Mouse (Mus musculus) spleen, postnatal 14 days (tissue): ENCODE data around the gene Eif3b.
"Not testable (repeated sequence)": the region's sequence is repeated elsewhere in the genome, so short reads cannot be mapped to it uniquely, and the experiment has no call there.

ENCODE experiments used
- DNase-seq, 2 experiments: peaks; one replicate each; pipeline ENCODE4 v3.0.0; 2021 to 2022; ENCODE audit warnings: low spot score in 2 of 2

The Eif3b gene

DNA sequence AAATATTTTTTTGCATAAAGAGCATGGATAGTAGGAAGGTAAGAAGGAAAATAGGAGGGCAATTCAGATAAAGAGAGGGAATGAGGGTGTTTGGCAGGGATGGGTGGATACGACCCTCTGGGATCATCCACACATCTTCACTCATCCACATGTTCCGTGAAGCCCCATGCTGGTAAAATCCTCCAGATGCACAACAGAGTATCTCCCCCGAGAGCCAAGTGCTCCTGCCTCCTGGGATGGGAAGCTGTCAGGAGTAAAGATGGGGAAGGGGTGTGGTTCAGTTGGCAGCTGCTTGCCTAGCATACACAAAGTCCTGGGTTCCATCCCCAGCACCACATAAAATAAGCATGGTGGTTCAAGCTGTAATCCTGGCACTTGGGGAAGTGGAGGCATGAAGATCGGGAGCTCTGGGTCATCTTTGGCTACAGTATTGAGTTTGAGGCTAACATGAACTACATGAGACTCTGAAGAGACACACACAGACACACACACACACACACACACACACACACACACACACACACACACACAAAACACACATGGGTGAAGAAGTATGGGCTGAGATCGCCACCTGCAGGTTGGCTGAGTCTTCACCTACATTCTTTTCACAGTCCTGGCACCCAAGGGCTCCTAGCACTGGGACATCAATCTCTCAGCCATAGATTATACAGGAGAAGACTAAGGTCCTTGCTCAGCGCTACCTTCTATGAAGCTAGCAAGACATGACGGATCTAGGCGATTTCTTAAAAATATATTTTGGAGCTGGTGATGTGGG, 22.8 kb upstream of the Eif3b start:
- no peak for DNase-seq

GRCm38 (mm10) chr5:140402640-140403270, 16.4 kb upstream of the Eif3b start:
- DNase-seq: no peak

DNA sequence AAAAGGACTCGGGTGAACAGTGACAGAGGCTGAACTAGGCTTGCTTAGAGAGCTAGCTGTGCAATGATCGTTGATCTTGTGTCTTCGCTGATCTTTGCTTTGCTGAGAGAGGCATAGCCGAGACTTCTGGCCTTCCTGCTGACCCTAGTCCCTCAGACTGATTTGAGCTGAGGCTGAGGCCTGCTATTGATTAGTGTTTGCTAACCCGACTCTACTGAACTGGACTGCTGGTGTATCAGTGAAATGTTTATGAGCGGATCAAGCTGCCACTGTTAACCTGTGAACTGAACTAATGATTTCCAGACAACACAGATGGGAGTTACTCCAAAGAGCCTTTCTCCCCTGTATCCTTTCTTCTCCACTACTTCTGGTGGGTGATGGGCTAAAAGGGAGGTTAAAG, 14.0 kb upstream of the Eif3b start:
- no peak for DNase-seq

DNA sequence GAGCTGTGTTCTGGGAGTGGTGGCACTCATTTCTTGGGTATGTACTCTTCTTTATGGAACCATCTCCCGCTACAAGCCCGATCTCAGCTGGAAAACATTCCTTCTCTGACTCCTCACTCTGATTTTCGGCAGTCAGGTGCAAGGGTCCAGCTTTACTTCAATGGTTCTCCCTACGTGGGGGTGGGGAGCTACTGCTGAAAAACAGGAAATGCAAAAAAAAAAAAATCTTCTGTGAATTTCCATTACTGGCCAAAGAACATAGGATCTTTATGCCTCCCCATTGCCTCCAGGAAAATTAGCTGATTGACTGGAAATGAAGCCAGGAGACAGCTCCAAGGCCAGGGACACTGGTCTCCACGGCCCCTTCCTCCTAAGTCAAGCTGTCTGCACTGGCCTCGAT, 12.5 kb upstream of the Eif3b start:
- no peak for DNase-seq

- DNase-seq: no peak
Measured at GRCm38 (mm10) chr5:140408801-140409200, 10.3 kb upstream of the Eif3b start.

DNA sequence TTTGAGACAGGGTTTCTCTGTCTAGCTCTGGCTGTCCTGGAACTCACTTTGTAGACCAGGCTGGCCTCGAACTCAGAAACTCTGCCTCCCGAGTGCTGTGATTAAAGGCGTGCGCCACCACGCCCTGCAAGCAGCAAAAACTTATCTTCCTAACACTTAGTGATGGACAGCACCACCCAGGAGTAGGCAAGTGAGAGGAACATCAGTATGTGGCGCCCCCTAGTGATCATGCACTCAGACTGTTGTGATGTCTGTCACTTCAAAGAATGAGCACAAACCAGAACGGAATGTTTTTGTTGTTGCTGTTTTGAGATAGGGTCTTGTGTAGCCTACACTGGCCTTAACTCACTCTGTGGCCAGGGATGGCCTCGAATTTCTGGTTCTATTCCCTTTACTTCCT, 7.8 kb upstream of the Eif3b start:
- DNase-seq: peak in 1 of 2 experiments; percentile 58

GRCm38 (mm10) chr5:140414647-140415046, 4.5 kb upstream of the Eif3b start:
- no peak for DNase-seq

DNA sequence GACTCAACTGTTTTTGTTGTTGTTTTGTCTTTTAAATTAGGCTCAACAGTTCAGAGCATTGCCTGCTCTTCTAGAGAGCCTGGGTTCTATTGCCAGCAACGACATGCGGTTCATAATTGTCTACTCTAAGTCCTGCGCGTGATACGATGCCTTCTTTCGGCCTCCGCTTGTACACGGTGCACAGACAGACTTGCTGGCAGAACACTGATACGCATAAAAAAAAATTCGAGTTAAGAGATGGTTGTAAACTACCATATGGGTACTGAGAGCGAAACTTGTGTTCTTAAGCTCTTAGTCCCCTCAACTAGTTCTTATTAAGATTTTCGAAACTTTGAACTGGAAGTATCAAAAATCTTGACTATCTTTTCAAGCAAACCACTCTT, 1.0 kb upstream of the Eif3b start:
- no peak for DNase-seq

DNA sequence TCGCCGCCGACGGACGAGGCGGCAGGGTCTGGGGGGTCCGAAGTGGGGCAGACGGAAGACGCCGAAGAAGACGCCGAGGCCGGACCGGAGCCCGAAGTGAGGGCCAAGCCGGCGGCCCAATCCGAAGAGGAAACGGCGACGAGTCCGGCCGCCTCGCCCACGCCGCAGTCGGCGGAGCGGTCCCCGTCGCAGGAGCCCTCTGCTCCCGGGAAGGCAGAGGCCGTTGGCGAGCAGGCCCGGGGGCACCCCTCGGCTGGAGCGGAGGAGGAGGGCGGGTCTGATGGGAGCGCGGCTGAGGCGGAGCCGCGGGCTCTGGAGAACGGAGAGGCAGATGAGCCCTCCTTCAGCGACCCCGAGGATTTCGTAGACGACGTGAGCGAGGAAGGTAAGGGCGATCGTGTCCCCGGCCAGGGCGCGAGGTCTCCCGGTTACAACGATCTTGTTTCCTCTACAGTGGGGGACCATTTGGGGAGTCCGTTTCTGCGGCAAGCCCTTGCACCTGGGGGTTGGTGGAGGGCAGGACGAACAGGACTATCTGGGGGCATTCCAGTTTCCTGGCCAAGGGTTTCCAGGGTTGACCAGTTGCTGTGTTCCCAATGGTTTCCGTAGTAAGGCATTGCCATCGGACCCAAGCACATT, 433 bp downstream of the Eif3b start:
- DNase-seq: peak; percentile 31 to 46

DNA sequence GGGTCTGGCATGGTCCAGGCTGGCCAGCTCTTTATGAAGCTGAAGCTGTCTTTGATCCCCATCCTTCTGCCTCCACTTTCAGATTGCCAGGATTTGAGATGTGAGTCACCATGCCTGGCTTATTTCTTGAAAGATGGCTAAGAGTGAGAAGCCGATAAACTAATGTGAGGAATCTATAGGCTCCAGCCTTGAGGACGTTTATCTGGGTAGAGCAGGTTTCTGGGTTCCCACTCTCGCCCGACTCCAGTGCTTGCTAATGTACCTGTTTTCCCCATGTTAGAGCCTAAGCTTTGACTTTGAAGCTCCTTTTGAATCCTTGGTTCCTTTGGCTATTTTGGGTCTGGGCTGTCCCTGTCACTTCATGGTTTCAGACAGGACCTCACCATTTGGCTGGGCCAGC, 1.5 kb downstream of the Eif3b start:
- DNase-seq: no peak

- no peak for DNase-seq
Measured at GRCm38 (mm10) chr5:140425016-140425783, 6.1 kb downstream of the Eif3b start.

DNA sequence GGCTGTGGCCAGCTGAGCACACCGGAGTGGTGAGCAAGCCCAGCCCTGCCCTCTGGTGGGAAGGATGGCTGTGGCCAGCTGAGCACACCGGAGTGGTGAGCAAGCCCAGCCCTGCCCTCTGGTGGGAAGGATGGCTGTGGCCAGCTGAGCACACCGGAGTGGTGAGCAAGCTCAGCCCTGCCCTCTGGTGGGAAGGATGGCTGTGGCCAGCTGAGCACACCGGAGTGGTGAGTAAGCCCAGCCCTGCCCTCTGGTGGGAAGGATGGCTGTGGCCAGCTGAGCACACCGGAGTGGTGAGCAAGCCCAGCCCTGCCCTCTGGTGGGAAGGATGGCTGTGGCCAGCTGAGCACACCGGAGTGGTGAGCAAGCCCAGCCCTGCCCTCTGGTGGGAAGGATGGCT, 20.0 kb downstream of the Eif3b start:
- DNase-seq: not testable (repeated sequence)

DNA sequence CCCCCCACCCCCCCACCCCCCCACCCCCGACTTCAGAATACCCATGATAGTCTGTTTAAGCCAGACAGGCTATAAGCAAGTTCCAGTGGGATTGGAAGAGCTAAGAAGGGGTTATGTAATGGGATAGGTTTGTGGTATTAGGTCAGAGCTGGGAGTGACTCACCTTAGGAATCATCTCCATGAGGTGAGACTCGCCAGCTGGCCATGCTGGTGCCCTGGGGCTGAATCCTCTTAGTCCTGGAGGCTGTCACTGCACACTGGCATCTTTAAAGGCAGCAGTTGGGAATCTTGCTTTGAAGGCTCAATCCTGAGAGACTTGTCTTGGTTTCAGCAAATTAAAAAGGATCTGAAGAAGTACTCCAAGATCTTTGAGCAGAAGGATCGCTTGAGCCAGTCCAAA, 22.3 kb downstream of the Eif3b start:
- no peak for DNase-seq

- DNase-seq: no peak
Measured at GRCm38 (mm10) chr5:140444012-140444411, 24.9 kb downstream of the Eif3b start.

DNA sequence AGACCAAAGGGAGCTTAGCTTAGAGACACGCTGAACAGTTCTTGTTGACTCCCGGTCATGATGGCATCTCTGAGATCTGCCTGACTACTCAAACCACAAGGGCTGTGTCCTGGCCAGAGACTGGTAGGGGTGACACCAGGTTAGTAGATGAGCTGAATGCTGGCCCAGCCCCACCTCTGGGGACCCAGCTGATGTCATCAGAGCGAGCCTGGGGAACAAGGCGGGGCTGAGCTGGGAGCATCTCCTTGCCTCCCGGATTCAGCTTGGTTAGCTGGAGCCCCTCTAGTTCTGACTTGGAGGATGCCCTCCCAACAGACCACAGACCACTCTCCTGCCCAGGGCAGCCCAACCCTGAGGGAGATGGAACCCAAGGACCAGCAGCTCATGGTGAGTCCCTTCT, 26.2 kb downstream of the Eif3b start, which contains the start of gene Gm4869:
Gene Gm4869, plus strand, starts transcription at position 301 of the 400 bp plus-strand sequence.
- DNase-seq: no peak

- no peak for DNase-seq
Measured at GRCm38 (mm10) chr5:140446054-140446453, 26.9 kb downstream of the Eif3b start.

DNA sequence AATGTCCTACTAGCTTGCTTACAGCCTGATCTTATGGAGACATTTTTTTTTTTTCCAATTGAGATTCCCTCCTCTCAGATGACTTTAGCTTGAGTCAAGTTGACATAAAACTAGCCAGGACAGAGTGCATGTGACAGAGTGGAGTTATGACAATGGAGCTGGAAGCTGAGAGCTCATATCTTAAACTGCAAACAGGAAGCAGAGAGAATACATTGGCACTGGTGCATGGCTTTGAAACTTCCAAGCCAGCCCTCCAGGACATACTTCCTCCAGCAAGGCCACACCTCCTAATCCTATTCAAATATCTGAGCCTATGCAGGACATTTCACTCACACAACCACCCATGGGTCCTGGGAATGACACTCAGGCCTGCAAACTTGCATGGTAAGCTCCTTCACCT, 35.4 kb downstream of the Eif3b start:
- no peak for DNase-seq

DNA sequence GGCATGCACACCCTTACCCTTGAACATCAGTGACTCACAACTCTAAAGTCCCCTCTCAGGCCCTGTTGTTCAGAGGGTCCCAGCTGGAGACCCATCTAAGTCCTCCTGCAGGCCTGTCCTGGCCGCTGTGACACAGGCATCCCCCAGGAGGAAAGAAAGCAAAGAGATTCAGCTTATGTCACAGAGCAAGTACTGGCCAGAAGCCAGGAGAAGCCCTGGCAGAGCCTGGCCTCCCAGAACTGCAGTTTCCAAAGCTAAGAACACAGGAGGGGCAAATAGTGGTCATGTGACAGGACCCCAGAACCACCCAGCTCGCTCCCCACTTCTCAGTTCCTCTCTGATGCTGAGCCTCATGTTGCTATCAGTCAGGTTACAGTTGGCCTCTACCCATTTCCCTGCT, 36.3 kb downstream of the Eif3b start:
- DNase-seq: no peak

GRCm38 (mm10) chr5:140461476-140461875, 42.3 kb downstream of the Eif3b start:
- no peak for DNase-seq

DNA sequence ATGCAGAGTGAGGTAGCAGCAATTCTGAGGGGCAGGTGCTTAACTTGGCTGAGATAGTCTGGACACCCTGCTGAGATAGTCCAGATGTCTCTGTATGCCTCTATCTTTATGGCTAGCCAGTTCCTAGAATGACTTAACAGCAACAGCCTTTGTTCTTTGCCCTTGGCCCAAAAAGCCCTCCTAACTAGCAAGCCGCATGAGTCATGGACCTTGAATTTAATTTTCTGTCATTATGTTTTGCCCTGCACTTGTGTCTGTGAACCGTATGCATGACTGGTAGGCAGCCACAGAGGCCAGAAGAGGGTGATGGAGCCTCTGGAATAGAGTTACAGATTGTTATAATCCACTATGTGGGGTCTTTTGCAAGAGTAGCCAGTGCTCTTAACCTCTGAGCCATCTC, 44.0 kb downstream of the Eif3b start:
- DNase-seq: not testable (repeated sequence)

- no peak for DNase-seq
Measured at GRCm38 (mm10) chr5:140464943-140465342, 45.8 kb downstream of the Eif3b start.

- peak in 1 of 2 experiments; percentile 36 for DNase-seq
Measured at GRCm38 (mm10) chr5:140472336-140472735, 53.2 kb downstream of the Eif3b start.
